Mouse (Mus musculus): Measurements from ENCODE around the gene Klhl7. TPM values are rescaled to one million over a fixed set of nuclear protein-coding genes. Genes with fewer than 3 reads are reported as not detected.

The Klhl7 gene
- polyA plus RNA-seq, 1 experiment from 2014 or later = 44.8 TPM

DNA sequence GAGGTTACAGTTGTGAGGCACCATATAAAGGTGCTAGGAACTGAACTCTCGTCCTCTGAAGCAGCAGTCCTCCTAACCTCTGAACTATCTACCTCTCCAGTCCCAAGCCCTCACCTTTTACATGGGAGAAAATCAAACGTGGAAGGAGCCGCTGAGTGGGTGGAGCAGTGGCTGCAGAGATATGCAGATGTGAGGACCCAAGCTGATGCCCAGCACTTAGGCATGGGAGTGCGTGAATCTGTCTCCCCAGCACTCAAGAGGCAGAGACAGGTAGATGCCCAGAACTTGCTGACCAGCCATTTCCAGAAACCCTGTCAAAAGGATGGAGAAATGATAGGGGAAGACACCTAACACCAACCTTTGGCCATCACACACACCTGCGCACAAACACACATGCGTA lies 82.7 kb downstream of the Klhl7 start:
- ATAC-seq (replicated peaks; ENCODE audit: insufficient number of reproducible peaks, insufficient read depth, low FRiP score, low read depth) = no peak
- H3K4me2 ChIP-seq = no peak overlapping the region
- no peak overlapping the region for H3K9ac ChIP-seq
- peaks cover 28% of the 10 kb centered on the region for H3K36me3 ChIP-seq
- WGBS = 91% methylated on average over 6 of the region's 6 CpGs
- H3K27me3 ChIP-seq = no peaks in the 10 kb centered on the region
- no peaks in the 10 kb centered on the region for H3K9me3 ChIP-seq (replicated peaks)
- 0 out of 2 replicates have a peak, but pooled peaks cover 8% of the 10 kb centered on the region for H3K4me1 ChIP-seq (replicated peaks)
- no peak overlapping the region for H3K27ac ChIP-seq
- no peak overlapping the region for H3K4me3 ChIP-seq

DNA sequence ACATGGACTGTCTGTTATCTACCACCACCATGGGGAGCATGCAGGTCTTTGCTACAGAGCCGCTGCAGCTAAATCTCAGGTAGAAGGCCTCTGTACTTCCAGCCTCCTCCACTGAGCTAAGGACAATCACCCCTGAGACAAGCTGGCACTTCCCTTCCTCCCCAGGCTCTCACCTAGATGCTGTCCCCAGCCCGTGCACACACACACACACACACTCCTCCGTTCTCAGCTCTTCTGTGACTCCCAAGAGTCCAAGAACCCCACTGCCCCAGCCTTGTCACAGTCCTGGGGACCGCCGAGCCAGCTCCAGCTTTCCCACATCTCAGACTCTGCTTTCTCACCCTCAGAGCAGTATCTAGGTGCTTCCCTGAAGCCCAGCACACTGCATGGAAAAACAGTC lies 83.6 kb downstream of the Klhl7 start:
- 0 out of 2 replicates have a peak, but pooled peaks cover 8% of the 10 kb centered on the region for H3K4me1 ChIP-seq (replicated peaks)
- peaks cover 22% of the 10 kb centered on the region for H3K36me3 ChIP-seq
- H3K9me3 ChIP-seq (replicated peaks) = no peaks in the 10 kb centered on the region
- H3K27me3 ChIP-seq = no peaks in the 10 kb centered on the region
- no peak for ATAC-seq (replicated peaks; ENCODE audit: insufficient number of reproducible peaks, insufficient read depth, low FRiP score, low read depth)
- H3K4me3 ChIP-seq = no peak overlapping the region
- no peak overlapping the region for H3K4me2 ChIP-seq
- 87% methylated on average over 5 of the region's 5 CpGs for WGBS
- no peak overlapping the region for H3K9ac ChIP-seq
- no peak overlapping the region for H3K27ac ChIP-seq

DNA sequence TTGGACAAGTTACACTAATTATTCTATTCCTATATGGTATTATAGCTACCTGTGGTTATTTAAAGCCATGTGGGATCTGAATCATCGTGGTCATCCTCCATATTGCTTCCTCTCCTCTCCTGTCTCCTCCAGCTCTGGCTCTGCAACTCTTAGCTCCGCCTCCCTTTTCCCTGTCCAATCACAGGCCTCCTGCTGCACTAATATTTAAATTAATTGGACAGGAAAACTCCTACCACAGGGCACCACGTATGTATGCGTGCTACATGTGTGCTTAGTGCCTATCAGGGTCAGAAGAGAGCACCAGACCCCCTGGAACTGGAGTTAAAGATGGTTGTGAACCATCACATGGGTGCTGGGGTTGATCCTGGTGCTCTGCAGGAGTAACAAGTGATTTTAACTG lies 88.1 kb downstream of the Klhl7 start:
- no peak overlapping the region for H3K9ac ChIP-seq
- H3K27ac ChIP-seq = no peak overlapping the region
- 74% methylated on average over 4 of the region's 4 CpGs for WGBS
- no peak for ATAC-seq (replicated peaks; ENCODE audit: insufficient number of reproducible peaks, insufficient read depth, low FRiP score, low read depth)
- no peaks in the 10 kb centered on the region for H3K27me3 ChIP-seq
- H3K36me3 ChIP-seq = peaks cover 9% of the 10 kb centered on the region
- no peak overlapping the region for H3K4me2 ChIP-seq
- no peak overlapping the region for H3K4me3 ChIP-seq
- H3K4me1 ChIP-seq (replicated peaks) = peaks cover 4% of the 10 kb centered on the region; the same call in 1 of the 2 replicates
- H3K9me3 ChIP-seq (replicated peaks) = no peaks in the 10 kb centered on the region

DNA sequence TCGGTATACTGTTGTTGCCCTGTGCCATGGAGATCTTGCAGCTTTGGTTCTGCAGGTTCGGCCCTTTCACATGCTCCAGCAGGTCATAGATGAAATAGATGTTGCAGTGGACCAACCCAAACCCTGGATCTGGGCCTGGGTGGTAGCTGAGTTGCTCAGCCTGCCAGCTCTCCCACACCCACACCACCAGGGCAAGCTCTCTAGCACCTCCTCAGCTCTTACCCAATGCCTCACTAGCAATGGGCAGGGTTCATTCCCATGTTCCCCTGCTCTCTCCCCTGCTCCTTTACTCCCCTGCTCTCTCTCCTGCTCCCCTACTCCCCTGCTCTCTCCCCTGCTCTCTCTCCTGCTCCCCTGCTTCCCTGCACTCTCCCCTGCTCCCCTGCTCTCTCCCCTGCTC lies 91.4 kb downstream of the Klhl7 start:
- H3K4me3 ChIP-seq = no peak overlapping the region
- no peak for ATAC-seq (replicated peaks; ENCODE audit: insufficient number of reproducible peaks, insufficient read depth, low FRiP score, low read depth)
- H3K9me3 ChIP-seq (replicated peaks) = no peaks in the 10 kb centered on the region
- 81% methylated on average over 2 of the region's 2 CpGs for WGBS
- H3K27me3 ChIP-seq = no peaks in the 10 kb centered on the region
- H3K4me1 ChIP-seq (replicated peaks) = peaks cover 4% of the 10 kb centered on the region; the same call in 1 of the 2 replicates
- H3K27ac ChIP-seq = no peak overlapping the region
- no peak overlapping the region for H3K9ac ChIP-seq
- H3K36me3 ChIP-seq = no peaks in the 10 kb centered on the region
- no peak overlapping the region for H3K4me2 ChIP-seq

DNA sequence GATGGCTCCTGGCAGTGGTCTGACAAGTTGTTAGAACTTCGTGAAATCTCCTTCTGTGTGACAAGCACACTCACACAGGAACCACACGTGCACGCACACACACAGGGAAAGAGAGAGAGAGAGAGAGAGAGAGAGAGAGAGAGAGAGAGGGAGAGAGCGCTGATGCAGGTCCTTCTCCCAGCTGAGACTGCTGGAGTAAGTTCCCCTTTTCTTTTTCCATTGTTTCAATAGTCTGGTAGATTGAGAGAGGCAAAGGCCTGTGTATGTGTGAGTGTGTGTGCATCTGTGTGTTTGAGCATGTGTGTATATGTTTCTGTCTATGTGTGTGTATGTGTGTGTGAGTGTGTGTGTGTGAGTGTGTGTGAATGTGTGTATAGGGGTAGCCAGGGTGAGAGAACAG lies 100.6 kb downstream of the Klhl7 start:
- no peak overlapping the region for H3K9ac ChIP-seq
- H3K9me3 ChIP-seq (replicated peaks) = no peaks in the 10 kb centered on the region
- H3K4me1 ChIP-seq (replicated peaks) = no peaks in the 10 kb centered on the region
- H3K36me3 ChIP-seq = no peaks in the 10 kb centered on the region
- no peak for ATAC-seq (replicated peaks; ENCODE audit: insufficient number of reproducible peaks, insufficient read depth, low FRiP score, low read depth)
- no peak overlapping the region for H3K27ac ChIP-seq
- no peak overlapping the region for H3K4me2 ChIP-seq
- no peaks in the 10 kb centered on the region for H3K27me3 ChIP-seq
- WGBS = 79% methylated on average over 4 of the region's 4 CpGs
- H3K4me3 ChIP-seq = no peak overlapping the region

DNA sequence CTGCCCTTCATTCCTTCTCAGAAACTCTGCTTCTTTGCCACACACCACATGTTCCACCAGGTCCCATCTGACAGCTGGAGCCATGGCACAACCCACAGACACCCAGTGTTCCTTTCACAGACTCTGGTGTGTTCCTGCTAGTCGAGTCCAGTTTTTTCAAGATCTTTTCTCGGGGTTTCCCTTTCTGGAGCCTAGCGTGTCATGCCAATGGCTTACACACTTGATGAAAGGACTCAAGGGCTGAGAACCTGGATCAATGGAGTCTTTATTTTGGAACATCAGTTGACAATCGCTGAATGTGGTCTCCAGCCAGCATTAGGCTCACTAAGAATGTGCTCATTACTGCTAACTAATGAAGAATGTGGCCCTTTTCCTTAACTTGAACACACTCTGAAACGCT lies 102.1 kb downstream of the Klhl7 start:
- Histone ChIP-seq H3K36me3 (no peaks in the 10 kb centered on the region), H3K27me3 (no peaks in the 10 kb centered on the region), H3K4me3 (no peak overlapping the region), H3K9me3 (replicated peaks) (no peaks in the 10 kb centered on the region), H3K27ac (no peak overlapping the region), H3K4me1 (replicated peaks) (no peaks in the 10 kb centered on the region), H3K9ac (no peak overlapping the region), H3K4me2 (no peak overlapping the region)
- WGBS = 73% methylated on average over 5 of the region's 5 CpGs
- no peak for ATAC-seq (replicated peaks; ENCODE audit: insufficient number of reproducible peaks, insufficient read depth, low FRiP score, low read depth)

DNA sequence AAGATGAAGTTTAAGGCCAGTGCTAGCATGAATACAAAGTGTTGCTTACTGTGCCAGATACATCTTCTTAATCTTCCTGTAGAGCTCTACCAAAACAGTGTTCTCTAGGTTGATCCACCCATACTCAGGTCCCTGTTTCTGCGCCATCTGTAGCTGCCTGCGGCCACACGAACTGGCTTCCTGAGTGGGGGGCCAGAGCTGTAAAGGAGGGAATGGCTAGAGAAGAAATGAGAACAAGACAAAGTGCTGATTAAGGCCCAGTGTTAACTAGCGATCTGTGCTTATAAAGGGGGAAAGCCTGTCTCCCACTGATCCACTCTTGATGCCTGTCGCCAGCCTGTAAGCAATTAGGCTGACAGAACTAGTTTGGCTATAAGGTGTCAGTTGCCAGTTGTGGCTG lies 102.9 kb downstream of the Klhl7 start:
- no peaks in the 10 kb centered on the region for H3K36me3 ChIP-seq
- H3K9me3 ChIP-seq (replicated peaks) = no peaks in the 10 kb centered on the region
- no peak for ATAC-seq (replicated peaks; ENCODE audit: insufficient number of reproducible peaks, insufficient read depth, low FRiP score, low read depth)
- no peaks in the 10 kb centered on the region for H3K4me1 ChIP-seq (replicated peaks)
- H3K4me3 ChIP-seq = no peak overlapping the region
- H3K27me3 ChIP-seq = no peaks in the 10 kb centered on the region
- no peak overlapping the region for H3K27ac ChIP-seq
- WGBS = 74% methylated on average over 5 of the region's 5 CpGs
- H3K4me2 ChIP-seq = no peak overlapping the region
- H3K9ac ChIP-seq = no peak overlapping the region

DNA sequence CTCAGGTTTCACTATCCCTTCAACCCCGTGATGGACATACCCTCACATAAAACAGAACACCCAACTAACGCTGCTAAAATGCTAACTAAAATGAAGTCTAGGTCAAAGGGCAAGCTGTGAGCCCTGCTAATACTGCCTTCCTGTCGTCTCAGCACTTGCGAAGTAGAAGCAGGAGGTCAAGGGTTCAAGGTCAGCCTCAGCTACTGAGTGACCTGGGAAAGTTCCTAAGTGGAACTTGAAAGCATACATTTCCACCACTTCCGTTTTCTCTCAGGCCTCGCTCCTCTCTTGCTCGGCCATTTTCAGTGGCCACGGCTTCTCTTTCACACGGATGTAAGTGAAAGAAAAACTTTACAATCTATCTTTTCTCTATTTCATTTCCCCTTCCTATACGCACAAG lies 107.6 kb downstream of the Klhl7 start:
- Histone ChIP-seq H3K4me1 (replicated peaks) (no peaks in the 10 kb centered on the region), H3K27me3 (no peaks in the 10 kb centered on the region), H3K4me3 (no peak overlapping the region), H3K36me3 (no peaks in the 10 kb centered on the region), H3K9me3 (replicated peaks) (no peaks in the 10 kb centered on the region), H3K9ac (no peak overlapping the region), H3K27ac (no peak overlapping the region), H3K4me2 (no peak overlapping the region)
- ATAC-seq (replicated peaks; ENCODE audit: insufficient number of reproducible peaks, insufficient read depth, low FRiP score, low read depth) = no peak
- WGBS = 70% methylated on average over 10 of the region's 10 CpGs

DNA sequence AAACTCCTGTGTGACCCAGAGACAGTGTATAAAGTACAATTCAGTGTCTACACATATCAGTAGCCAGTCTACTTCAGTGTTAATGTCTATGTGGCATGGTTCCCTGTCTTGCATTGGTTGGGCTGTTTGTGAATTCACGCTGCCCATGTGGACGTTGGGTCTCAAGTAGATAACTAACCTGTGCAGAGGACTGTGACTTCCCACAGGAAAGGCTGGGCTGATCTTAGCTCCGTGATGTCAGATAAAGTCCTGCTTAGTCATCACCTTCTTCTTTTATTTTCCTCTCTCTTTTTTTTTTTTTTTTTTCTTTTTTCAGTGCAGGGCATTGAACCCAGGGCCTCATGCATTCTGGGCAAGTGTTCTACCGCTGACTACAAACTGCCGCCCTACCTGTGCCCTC lies 108.1 kb downstream of the Klhl7 start:
- Histone ChIP-seq H3K27ac (no peak overlapping the region), H3K4me1 (replicated peaks) (no peaks in the 10 kb centered on the region), H3K4me3 (no peak overlapping the region), H3K9ac (no peak overlapping the region), H3K4me2 (no peak overlapping the region), H3K36me3 (no peaks in the 10 kb centered on the region), H3K27me3 (no peaks in the 10 kb centered on the region), H3K9me3 (replicated peaks) (no peaks in the 10 kb centered on the region)
- 80% methylated on average over 5 of the region's 5 CpGs for WGBS
- ATAC-seq (replicated peaks; ENCODE audit: insufficient number of reproducible peaks, insufficient read depth, low FRiP score, low read depth) = no peak

Other genes with a start within 250 kb of the Klhl7 start
- gene Fam126a, start 69.9 kb upstream of the Klhl7 start, polyA plus RNA-seq (2015; fragmentation: Nextera tagmentation; extraction: Ambion mirVana) = 33.9 and 34.5 TPM in 2 replicates
- 10.9 and 12.1 TPM in 2 replicates for gene Nupl2, start 64.4 kb downstream of the Klhl7 start, polyA plus RNA-seq (2015; fragmentation: Nextera tagmentation; extraction: Ambion mirVana)

Data from heart, embryonic 15.5 days (tissue).